Mouse (Mus musculus): ENCODE results near the gene Tmem130.

The Tmem130 gene

DNA sequence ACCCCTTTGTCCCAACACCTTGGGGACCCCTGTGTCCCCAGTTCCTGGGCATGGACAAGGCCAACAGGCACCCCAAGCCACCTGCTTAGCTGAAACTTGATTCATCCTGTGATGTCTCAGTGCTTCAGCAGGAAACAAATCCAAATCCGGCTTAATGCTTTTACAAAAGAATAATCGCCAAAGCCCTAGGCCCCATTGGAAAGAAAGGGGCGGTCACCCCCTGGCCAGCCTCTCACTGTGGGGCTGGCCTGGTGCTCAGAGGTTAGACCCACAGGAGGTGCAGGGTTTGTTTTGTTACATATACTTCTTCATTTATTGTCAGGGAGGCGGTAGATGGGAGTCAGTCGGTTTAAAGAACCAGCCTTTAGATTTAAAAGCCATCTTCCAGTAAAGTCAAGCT lies 33.4 kb downstream of the Tmem130 start:
- no peak for DNase-seq

DNA sequence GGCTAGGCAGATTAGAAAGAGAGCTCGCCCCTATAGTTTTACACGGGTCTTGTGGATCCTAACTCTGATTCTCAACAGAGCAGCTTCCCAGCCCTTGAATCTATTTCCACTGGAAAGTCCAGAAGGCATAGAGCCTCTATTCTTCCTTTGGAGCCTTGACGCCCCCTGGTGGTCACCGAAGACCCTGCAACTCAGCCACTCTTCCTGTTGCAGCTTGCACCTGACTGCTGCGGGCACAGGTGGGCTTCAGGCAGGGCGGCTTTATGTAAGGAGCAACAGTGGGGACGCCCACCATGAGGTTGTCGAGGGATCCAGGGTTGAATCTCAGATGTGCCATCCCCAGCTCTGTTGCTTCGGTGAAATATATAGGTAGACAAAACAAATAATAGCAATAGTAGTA lies 34.5 kb downstream of the Tmem130 start:
- DNase-seq, result peak; percentile 79

DNA sequence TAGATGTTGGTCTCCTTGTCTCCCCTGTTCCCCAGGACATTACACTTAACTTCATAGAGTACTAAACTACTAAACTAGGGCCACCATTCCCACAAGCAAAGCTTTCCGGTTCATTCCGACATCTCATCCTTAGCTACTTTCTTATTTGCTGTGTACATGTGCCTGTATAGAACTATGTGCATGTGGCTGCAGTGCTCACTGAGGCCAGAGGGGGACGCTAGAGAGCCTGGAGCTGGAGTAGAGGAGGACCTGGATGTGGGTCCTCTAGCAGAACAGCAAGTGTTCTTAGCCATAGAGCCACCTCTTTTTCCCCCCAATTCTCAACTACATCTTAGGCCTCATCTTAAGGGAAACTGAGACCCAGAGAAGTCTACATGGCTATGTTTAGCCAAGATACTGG lies 36.1 kb downstream of the Tmem130 start:
- DNase-seq, result no peak

DNA sequence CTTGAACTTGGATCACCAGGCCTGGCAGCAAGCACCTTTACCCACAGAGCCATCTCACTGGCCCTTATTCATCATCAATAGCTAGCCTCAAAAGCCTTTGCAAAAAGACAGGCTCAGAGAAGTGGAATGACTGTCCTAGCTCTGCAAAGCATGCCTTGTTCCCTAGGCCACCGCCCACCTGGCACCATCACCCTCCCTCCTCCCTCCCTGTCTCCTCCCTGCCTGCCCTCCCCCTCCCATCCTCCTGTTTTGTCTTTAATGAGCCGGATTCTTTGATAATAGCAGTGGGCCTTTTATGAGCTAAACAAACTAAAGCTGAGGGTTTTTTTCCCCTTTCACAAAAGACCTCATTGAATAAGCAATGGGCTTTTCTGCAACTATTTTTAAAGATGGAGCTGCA lies 36.7 kb downstream of the Tmem130 start:
- no peak for DNase-seq

DNA sequence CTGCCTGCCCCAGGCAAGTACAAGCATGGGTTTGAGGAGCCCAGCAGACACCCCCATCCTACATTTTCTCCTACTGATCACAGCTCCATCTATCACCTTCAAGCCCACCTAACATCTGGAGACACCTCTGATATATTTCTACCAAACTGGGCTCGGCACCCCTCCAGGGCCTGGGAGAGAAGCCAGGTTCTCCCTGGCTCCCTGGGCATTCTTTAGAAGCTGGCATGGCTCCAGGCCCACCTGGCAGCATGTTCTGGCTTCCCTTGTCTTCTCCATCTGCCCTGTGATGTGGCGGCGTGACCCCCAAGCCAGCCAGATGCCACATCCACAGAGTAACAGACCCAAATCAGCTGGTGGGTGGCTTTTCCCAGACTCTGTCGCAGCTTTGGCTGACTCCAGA lies 41.3 kb downstream of the Tmem130 start:
- DNase-seq, result no peak

DNA sequence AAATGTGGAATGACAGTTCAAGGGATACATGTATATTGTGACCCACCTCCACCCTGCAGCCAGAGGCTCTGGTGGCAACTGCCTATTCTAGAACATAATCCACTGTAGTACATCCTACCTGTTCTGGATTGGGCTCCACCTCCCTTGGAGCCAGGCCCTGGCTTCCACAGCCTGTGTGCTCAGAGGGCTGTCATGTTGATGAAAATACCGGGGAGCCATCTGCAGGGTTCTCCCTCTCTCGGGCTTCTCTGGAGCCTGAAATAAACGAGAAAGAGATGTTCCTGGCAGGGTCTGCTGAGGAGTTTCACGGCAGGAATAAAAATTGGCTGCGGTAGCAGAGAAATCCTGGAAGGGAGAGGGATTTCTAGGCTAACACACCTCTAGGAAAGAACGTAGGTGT lies 41.8 kb downstream of the Tmem130 start:
- DNase-seq, result no peak

DNA sequence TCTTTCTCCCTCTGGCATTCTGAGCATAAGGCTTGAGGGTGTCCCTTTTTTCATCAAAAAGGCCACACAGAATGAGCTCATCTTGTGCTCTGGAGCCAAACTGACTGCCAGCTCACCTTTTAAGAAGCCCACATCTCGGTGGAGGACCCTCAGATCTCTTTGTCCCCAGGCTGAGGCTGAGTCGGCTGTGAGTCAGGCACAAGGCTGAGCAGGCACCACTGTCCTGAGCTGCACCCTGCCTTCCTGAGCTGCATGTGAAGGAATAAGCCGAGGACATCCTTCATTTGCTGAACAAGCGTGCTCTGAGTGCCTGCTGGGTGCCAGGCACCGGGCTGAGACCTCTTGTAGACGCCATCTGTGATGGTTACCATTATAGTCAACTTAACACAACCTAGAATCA lies 44.4 kb downstream of the Tmem130 start:
- DNase-seq, result no peak

DNA sequence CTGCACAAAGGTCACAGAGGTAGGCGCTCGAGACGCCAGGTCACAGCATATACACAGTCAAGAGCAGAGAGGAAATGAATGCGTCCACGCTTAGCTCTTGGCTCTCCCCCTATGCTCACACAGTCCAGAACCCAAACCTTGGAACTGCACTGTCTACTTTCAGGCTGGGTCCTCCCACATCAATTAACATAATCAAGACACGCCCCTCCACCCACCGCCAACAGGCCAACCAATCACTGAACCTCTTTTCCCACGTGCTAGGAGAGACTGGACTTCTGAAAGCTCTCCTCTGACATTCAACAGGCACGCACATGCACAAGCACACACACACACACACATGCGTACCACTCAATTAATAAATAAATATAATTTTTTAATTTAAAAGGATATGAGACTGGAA lies 48.2 kb downstream of the Tmem130 start:
- DNase-seq, result no peak

DNA sequence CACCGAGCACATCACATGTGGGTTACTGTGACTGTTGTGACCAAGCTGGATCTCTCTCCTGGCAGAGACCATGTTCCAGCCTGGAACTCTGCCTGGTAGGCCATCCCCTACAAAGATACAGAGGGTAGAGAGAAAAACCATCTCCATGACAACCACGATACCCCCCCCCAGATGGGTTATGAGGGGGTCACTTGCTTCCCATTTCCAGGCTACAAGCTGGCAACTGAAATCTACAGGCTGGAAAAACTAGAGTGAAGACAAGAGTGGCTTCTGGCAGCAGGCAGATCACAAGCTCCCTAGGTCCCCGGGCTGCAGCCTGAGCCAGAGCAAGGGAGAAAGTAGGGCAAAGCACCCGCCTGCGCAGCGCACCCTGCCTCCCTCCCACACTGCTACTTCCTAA lies 54.0 kb downstream of the Tmem130 start:
- no peak for DNase-seq

DNA sequence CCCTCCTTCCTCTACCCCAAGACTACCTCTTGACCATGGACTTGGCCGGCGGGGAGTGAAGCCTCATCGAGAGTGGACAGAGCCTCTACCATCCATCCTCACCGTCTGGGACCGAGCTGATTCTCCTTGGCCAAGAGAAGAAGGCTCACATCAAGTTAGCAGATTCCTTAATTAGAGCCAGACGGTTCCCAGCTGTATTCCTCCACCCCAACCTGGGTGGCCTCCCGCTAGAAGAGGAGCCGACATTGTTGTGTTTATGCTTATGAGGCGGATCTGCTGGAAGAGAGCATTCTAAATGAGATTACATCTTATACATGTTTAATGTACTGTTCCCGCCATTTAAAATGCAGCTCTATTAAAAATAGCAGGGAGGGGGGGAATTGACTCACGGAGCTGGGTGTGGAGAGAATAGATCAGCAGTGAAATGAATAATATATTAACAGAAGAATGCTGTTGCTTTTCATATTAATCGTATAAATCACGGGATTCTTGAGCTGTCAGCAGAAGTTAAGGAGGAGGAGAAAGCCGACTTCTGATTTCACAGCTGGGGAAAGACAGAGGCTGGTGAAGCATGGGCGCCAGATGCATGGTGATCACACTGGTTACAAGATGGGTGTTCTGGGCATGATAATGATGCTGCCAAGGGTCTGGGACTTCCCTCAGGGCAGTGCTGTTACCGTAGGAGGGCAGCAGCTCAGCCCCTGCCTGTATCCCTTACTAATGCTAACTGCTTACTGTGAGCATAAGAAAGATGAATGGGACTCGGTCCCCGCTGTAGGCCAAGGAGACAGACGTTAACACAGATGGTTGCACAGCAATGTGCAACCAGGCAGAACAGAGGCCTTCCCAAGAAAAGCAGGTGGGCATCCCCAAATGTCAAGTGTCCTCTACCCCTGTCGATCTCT lies 57.9 kb downstream of the Tmem130 start:
- no peak for DNase-seq

DNA sequence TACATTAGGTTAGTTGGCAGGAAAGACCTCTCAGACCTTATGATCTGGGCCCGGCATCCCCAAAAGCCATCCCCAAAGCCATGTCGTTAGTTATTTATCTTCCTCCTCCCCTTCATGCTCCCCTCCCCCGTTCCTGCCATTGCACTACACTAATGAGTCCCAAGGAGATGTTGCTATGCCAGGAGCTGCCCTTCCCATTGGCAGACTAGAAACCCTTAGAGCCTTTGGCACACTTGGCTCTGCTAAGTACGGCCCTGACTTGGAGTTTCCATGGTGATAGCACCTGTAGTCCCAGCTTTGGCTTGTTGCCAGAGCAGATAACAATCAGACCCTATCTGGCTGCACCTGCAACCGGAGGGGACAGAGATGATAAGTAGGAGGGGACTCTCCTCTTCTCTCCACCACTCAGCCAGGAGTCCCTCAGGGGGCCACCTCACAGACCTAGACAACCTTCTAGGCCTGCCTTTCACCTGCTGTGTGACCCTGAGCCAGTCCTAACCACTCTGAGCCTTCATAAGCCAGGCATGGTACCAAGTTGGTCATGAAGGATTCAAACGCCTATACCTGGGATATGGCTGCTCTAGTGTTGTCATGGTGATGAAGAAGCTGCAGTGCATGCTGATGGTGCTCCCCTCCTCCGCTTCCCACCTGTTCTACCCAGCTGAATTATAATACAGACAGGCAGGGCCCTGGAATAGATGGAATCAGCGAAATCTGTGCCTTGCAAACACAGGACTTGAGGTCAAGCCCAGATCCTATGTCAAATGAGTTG lies 66.1 kb downstream of the Tmem130 start:
- DNase-seq, result no peak

DNA sequence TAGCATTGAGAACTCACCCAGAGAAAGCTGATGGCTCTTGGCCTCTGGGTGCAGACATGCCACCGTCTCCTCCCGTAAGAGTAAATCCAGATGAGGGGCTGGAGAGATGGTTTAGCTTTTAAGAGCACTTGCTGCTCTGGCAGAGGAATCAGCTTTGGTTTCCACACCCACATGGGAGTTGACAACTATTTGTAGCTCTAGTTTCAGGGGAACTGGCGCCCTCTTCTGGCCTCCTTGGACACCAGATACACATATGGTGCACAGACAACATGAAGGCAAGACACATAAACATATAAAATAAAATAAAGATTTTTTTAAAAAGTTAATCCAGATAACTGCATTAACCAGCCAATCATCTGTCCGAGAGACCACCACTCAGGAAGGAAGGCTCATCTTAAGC lies 67.5 kb downstream of the Tmem130 start:
- DNase-seq, result peak; percentile 45

DNA sequence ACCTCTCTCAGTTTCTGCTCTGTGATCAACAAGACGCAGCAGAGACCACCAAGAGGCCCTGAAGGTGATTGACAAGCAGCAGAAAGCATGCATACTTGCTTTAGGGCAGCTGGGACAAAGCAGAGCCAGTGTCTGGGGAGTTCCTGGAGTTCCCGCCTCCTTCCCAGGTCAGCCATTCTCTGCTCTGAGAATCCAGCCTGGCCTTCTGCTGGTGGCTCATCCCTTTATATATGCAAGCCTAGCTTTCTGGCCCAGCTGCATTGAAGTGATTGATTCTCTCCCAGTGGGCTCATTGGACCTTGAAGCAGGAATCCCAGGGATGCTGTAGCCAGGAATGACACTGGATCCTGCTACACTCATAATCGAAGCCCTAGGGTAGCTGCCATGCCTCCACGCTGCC lies 70.2 kb downstream of the Tmem130 start:
- no peak for DNase-seq

DNA sequence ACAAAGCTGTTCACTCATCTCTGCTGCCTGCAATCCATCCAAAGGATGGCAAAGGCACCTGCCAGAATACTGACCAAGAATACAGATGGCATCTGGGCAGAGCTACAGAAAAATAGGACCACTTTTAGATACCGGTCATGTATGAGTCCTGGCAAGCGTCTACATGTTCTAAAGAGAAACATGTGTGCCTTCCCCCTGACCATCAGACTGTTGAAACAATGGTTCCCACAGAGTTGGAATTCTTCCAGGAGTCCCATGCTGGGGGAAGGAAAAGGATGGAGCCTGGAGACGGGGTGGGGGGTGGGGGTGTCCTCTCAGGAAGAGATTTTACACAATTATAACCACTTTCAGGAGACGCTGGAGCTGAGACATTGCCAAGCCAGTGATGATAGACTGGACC lies 73.2 kb downstream of the Tmem130 start:
- no peak for DNase-seq

All from thymus, postnatal 4 days (tissue).